Mouse (Mus musculus) gastrocnemius, postnatal 10 days (tissue): ENCODE measurements around the gene Nox1. TPM values are rescaled to one million over a fixed set of nuclear protein-coding genes. Genes with fewer than 3 reads are reported as not detected.
"Not testable (repeated sequence)": the region's sequence is repeated elsewhere in the genome, so short reads cannot be mapped to it uniquely, and the experiment has no call there.

Experiments
- DNase-seq: peaks from one replicate; pipeline ENCODE4 v3.0.0; 2021; ENCODE audit warnings: mixed read lengths
- long read RNA-seq, 2 experiments: library from polyadenylated mRNA; stranded (forward); transcript quantifications; one replicate each; pipeline ENCODE4 v2.0.0; 2021
- total RNA-seq, 2 experiments: library from RNA; stranded (reverse); gene quantifications; 2 replicates each; pipeline ENCODE4 v1.2.3; 2021

Gene Nox1
- total RNA-seq, result under 1 TPM in 1 of 2 experiments, not detected in 1; 0.28 TPM
- long read RNA-seq, experiment 1, result 0 reads
- long read RNA-seq, experiment 2, result 0 reads

DNA sequence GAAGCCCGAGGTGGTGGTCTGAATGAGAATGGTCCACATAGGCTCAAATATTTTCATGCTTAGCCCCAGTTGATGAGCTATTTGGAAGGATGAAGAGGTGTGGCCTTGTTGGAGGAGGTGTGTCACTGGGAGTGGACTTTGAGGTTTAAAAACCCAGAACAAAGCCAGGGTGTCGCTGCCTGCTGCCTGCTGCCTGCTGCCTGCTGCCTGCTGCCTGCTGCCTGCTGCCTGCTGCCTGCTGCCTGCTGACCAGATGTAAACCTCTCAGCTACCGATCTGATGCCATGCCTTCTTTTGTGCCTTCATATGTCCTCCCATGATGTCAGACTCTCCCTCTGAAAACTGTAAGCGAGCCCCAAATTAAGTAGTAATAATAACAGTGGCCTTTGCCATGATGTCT lies at the start of gene Nox1:
TSS of gene Nox1 (minus strand) at position 101 of the 400 bp plus-strand sequence.
- no peak for DNase-seq

DNA sequence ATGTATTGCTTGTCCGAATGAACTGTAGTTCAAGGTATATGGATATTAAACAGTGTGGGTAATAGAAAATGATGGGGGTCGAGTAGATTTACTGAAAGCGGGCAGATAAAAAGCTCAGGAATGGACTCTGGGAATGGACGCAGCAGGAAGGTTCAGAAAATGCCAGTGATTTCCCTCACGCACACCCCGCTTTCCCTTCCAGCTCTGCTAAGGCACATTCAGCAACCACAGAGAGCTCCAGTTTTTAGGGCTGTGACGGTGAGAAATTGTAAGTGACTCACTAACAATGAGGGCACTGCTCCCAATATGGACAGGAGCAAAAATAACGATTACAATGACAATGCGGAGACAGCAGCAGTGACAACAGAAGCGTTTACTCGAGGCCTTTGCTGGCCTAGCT lies 40.4 kb upstream of the Nox1 start:
- no peak for DNase-seq

DNA sequence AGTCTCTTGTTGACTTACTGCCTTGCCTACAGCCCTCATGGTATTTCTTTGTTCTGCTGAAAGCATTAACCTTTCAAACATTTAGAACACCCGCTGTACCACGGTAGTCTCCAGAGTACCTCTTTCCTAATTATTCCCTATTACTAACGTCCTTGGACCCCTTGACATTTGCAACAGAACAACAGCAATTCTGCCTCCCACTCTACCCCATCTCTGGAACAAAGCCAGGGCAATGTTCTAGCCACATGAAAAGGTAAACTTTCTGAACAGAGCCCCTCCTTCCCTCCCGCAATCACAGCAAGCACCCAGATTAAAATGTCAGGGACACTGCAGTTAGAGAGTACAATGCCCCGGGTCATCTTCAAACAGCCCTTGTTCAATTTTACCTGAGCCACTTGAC lies 39.4 kb upstream of the Nox1 start:
- DNase-seq, result no peak

DNA sequence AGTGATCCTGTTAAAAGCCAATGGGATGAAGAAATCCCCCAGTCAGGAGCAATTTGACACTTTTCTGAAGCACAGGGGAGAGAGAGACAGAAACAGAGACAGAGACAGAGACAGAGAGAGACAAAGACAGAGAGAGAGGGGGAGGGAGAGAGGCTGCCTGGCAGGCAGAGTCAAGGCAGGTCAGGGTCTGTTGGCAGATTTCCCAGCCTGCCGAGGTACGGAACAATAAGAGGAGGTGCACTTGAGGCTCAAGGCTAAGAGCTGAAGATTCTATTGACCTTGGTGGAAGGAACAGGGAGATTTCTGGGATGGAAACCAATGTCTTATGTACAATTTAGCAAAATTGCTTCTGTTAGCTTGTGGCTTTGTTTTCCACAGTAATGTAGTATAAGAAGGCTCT lies 26.4 kb upstream of the Nox1 start:
- no peak for DNase-seq

DNA sequence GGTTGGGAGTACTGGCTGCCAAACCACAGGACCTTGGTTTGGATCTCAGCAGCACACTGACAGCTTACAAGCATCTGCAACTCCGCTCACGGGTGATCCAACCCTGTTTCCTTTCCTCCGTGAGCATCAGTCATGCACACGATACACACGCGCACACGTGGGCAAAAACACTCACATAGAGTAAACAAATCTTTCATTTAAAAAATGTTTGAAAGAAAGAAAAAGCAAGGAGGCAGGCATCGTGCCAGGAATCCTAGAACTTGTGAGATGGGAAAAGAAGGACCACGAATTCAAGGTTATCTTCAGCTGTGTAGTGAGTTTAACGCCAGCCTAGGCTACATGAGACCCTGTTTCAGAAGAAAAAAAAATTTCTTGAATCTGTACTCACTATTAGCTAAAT lies 24.2 kb upstream of the Nox1 start:
- DNase-seq, result no peak

DNA sequence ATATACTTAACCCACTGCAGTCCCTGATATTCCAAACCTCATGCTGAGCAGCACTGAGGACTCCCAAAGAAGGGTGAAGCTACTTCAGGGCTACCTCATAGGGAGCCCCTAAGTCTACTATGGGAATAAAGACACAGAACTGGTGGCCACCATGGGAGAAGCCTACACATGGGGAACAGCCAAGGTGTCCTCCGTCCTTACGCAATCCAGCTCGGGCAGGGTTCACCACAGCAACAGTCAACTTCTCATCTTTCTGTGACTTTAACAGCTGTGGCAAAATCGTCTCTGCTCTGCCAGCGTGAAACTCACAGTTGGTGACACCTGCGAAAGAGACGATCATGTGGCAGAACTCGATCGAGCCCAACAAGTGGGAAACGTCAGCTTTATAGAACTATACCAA lies 16.5 kb upstream of the Nox1 start:
- DNase-seq, result no peak

DNA sequence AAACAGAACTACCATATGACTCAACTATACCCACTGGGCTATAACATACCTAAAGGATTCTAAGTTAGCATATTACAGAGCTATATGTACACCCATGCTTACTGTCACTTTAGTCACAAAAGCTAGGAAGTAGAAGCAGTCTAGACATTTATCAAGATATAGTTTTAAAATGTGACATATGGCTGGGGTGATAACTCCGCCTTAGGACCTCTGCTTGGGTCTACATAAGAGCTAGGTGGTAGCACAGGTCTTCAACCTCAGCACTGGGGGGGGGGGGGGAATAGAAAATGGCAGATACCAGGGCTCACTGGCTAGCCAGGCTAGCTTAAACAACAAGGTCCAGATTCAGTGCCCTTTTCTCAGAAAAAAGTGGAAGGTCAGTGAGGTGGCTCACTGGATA lies 11.3 kb upstream of the Nox1 start:
- DNase-seq, result no peak

DNA sequence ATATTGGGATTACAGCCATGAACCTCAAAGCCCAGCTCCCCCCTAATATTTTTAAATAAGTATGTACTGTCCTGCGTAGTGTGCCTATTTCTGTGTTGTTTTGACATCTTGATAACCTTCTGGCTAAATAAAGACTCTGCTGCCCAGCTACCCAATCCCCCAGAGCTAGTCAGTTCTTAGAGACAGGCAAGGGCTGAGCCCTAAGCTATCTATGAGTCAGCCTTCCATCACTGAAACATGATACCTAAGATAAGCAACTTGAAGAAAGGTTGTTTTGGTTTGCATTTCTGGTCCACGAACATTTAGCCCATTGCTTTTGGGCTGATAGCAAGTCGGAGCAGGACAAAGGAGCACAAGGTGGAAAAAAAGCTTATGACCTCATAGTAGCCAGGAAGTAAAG lies 1.1 kb downstream of the Nox1 start:
- DNase-seq, result no peak

DNA sequence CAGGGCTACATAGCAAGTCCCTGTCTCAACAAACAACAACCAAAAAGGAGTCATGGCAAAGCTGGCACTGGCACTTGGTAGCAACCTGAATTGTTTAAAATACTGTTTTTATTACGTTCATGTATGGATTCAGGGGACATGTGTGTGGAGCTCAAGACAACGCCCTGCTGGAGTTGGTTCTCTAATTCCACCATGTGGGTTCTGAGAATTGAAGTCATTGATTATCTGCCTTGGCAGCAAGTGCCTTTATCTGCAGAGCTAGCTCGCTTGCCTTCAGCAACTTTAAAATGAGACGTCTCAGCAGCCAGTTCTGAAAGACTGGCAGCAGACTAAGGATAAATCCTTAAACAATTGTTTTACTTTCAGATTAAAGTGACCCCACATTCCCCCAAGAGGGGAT lies 3.6 kb downstream of the Nox1 start:
- no peak for DNase-seq

DNA sequence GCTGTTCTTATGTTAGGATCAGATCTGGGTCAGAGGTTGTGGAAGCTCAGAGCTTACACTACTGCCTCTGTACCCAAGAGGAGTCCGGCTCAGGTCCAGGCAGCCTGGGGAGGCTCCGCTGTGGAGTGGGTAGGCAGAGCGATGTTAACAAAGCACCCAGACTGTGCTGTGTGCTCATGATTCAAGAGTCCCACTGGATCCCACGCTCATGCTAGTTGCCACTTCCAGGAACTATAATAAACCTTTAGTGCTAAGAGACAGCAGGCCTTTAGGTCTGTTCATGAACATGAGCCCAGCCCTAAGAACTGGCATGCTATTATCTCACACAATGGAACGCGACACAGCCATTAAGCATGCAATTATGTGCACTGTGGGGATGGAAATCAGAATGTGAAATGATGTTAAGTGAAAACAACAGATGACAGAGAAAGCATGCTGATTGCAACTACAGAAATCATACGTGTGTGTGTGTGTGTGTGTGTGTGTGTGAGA lies 10.6 kb downstream of the Nox1 start:
- DNase-seq, result no peak

DNA sequence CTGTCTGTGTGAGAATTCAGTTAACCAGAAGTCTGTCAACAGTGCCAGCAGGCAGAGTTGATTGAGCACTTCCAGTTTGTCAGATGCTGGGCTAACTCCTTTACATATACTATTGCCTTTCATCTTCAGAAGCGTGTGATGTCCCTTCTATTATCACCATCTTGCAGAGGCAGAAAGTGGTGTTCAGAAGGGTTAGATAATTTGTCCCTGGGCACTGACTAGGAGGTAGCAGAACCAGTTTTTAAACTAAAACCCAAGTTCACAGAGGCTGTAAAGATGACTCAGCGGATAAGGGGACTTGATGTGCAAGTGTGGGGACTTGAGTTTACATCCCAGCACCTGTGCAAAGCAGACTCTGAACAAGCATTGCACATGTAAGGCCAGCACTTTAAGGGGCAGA lies 13.3 kb downstream of the Nox1 start:
- no peak for DNase-seq

DNA sequence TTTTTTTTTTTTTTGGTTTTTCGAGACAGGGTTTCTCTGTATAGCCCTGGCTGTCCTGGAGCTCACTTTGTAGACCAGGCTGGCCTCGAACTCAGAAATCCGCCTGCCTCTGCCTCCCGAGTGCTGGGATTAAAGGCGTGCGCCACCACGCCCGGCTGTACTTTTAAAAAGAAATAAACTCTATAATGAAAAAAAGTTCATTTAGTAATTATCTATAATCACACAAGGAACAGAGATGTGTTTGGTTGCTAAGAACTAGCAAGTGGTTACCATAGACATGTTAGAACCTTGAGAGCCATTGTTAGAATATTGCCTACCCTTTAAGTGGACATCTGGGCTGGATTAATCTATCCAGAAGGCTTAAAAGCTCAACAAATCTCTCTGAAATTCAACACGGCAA lies 34.6 kb downstream of the Nox1 start, which contains the start of gene Arl13a:
TSS of gene Arl13a (plus strand) at position 301 of the 400 bp plus-strand sequence.
- DNase-seq, result not testable (repeated sequence)

DNA sequence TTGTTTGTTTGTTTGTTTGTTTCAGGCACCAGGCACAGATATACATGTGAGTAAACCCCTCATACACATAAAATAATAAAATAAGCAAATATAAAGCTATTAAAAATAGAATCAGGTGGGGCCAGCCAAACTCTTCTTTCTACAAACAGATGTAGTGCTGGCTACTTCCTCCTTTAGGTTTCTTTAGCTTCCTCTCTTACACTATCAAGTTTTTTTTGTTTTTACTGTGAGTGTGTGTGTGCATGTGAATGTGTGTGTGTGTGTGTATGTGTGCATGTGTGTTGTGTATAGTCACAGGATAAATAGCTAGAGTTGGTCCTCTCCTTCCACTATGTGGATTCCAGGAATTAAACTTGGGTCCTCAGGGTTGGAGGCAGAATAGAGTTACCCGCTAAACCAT lies 47.1 kb downstream of the Nox1 start:
- no peak for DNase-seq

DNA sequence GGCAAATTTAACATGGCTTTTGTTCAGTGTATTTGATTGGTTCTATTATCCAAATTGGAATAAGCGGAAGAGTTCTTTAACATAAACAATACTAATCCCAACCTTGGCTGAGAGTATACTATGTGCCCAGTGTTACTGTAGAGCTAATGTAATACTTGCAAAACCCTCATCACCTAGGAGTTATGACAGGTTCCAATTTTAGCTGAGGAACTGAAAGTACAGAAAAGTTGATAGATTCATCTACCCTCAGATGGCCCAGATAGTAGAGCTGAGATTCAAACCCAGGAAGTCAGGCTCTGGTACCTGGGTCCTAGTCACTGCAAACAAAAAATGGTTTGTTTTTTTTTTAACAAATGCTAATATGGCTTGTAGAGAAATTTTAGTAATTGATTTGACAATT lies 51.2 kb downstream of the Nox1 start:
- no peak for DNase-seq

DNA sequence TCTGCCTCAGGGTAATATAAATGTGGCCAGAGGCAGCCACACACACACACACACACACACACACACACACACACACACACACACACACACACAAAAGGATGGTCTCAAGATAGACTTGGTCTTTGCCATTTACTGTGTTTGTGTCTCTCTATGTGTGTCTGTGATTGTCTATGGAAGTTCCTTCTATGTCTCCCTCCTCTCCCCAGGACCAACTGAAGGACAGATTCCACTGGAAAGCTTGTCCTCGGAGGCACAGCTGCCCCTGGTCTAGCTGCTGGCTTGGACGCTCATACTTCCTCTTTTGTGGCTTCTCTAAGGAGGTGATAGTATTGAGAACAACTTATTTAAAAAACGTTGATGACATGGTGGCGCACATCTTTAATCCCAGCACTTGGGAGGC lies 58.3 kb downstream of the Nox1 start:
- DNase-seq, result no peak

DNA sequence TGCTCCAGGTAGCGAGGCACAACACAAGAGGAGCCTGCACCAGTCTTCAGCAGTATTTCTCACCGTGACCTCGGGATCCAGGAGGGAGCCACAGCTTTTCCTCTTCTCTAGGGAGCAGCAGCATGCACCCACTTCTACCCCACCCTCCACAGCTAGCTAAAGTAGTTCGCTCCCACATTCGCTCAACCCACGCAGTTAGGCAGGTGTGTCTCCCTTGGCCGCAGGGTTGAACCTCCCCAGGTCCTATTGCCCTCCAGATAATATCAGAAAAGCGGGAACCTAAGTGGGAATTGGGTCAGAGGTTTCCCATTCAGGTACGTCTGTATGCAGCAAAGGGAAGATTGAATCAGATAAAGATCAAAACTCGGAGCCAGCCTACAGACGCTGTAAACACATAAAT lies 58.9 kb downstream of the Nox1 start:
- DNase-seq, result no peak

DNA sequence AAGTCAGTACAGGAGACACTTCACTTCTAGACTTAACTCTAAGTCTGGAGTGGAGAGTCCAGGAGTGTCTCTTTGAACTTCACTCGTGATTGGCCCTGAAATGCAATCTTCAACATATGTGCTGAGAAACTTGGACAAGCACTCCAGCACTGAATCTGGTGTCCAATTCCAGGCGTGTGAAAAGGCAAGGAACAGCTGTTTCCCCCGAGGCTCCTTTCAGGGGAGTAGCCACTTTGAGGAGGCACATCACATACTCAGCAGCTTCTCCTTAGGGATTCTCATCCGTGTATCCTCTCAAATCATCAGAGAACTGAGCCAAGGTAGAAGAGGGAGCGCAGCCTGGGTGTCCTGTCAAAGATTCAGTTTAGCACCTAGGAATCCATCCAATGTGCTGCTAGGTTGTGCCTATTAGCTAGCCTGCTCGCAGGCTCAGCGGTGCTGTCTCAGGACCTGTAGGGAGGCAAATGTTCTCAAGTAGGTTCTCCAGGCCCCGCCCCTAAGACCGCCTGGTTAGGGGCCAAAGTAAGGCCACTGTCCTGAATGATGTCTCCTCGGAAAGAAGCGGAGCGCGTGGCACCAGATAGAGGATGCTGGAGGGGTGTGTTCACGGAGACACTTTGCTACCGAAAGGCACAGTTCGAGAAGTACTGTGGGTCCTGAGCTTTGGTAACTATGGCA lies 59.6 kb downstream of the Nox1 start, which contains the start of gene Xkrx:
TSS of gene Xkrx (minus strand) at position 34 of the 678 bp plus-strand sequence.
- DNase-seq, result no peak

DNA sequence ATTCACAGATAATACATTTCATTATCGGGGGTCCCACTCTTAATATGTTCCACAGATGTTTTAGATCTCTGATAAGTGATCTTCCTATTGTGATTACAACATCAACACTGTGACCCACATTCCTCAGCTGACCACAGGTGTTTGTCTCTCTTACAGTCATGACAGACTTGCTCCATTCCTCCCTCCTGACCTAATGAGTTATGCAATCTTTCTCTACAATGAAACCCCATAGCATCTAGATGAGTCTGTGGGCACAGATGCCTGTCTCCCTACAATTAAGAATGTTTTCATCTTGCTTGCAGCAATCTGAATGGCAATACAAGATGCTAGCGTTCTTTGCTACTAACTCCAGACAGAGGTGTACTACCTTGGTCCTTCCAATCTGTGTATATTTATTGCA lies 61.3 kb downstream of the Nox1 start:
- no peak for DNase-seq

DNA sequence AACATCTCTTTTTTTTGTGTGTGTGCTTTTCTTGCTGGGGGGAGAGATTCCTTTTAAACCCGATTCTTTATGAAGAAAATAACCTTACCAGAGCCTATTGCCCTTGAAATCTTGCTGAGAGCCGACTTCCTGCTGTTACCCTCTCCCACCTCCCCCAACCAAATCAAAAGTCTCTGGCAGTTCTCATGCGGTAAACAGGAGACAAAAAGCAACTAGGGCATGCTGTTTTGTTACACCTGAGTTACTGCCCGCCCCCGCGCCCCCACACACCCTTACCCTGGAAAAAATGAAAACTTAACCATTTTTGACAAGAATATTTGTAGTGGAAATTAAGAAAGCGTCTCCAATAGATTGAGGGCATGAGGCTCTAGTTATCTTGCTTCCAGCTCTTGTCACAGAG lies 63.6 kb downstream of the Nox1 start:
- DNase-seq, result no peak

DNA sequence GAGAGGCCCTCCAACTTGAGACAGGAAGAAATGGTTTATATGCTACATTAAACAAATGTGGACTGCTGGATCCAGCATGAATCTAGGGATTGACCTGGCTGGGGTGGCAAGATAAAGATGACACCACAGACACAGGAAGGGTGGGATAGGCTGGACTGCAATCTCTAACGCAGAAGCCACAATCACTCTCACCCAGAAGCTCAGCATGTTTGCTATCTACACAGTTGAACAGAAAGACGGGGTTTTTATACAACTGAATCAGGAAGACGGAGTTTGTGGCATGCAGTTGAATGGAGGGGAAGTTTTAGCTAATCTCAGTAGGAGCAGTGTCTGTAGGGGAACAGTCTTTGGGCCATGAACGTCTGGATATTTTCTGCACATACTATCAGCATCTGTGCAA lies 79.8 kb downstream of the Nox1 start:
- DNase-seq, result no peak

DNA sequence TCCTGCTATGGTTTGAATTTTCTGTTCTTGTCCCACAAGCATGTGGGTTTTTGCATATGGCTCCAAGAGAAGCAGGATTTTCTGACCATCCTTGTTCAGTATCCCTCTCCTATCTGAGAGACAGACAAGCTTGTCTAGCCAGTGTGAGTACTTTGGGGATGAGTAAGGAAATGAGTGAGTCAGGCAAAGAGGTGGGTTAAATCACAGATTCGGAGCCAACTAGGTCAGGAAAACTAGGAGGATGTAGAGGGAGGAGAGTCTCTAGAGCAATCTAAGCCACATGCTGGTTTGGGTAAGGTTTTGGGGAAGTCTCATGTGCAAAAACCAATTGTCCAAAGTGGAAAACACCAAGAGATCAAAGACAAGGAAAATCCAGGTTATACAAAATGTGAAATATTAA lies 80.2 kb downstream of the Nox1 start:
- DNase-seq, result no peak

DNA sequence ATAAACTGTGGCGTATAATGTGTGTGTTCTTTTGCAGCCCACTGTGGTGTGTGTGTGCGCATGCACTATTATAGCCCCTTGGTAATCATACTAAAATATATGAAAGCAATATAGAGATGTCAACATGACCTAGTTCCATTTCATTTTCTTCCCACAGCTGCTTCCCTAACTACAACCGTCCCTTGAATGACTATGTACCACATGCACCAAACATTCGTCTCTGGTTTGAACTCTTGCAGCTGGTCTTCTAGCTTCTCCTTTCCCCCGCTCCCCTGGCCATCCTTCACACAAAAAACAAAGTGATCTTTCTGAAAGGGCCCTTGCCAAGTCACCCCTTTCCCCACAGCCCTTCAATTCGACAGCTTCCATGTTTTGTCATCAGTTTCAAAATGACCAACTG lies 81.7 kb downstream of the Nox1 start:
- DNase-seq, result no peak

DNA sequence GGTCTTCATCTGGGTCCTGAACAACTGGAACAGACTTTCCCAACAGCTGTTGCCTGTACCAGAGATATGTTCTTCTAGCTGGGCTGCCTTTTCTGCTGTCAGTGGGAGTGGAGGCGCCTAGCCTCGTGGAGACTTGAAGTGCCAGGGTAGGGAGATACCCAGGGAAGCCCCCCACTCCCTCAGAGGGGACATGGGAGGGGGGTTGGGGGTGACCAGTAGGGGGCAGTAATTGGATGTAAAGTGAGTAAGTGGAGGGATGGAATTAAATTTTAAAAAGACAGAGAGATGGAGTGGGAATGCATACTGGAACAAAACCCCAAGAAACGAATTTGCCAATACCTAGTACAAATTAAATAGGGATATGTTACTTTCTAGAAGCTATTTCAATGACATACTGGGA lies 87.9 kb downstream of the Nox1 start:
- DNase-seq, result no peak

DNA sequence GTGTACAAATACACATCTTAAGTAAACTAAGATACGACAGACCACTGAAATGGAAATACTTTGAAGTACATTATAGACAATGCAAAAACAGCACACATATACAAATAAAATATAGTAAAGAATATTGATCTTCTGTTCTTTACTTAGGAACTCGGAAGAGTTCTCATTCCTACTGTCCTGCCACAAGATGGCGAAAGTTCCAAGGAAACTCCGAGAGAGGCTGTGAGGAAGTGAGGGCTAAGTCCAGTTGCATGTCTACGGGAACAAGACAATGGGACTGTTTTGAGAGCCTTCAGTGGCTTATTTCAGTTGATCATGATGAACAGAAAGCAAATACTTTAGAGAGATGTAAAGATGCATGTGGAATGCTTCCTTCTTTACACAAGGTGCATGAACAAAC lies 89.5 kb downstream of the Nox1 start:
- peak; percentile 4 for DNase-seq

DNA sequence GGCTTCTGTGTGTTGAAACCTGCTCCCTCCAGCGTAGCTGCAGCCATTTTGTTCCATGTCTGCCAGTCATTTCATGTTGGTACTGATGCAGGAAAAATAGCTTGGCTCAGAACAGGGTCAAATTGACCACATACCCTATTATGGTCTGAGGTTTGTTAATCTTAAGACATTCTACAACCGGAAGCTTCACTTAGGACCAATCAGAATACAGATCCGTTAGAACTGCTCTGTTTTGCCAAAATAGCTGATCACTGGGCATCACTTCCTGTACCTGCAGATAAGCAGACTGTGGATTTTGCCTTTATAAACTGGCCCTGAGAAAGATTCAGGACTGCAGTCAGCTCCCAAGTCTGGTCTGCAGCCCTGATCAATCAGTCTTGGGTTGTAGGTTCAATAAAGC lies 93.2 kb downstream of the Nox1 start:
- no peak for DNase-seq
